Comparison of ENCODE assay signal across 8 mouse cellular contexts in the genomic region with DNA sequence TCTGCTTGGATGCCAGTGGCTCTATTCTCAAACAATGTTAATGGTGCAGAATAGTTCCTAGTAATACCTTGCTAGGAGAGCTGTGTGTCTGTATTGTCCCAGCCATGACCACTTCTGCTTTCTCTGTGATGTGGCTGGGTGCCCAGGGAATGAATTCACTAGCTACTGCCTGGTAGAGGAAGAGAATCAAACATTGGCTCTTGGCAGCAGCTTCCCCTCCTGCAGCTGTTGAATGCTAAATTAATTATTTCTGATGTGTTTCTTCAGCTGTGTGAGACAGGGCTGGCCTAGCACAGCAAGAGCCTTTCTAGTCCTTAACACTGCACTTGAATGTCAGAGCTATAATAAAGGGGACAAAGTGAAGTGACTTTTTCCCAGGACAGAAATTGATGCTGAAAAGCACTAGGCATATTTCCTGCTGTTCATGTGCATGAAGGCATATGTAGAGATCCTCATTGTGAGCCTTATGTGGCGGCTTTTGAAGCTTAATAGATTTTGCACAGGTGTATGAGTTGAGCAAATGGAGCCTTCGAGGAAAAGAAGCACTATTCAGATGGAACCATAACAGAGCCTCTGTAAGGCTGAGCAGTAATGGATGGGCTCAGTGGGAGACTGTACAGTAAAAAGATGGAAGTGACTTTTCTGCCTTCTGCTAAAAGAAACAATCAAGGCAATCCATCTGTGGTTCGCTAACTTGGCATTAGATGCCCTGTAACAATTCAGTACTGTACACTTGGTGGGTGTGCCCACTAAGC. TPM values are rescaled to one million over a fixed set of nuclear protein-coding genes. Genes with fewer than 3 reads are reported as not detected.
DNase-seq lines count a peak whose midpoint lies in the region; ATAC-seq lines count a peak whose summit lies in the region.

No protein-coding gene starts in this region.

- DNase-seq in cerebellum, adult 11-12 months: peak; percentile 13
- no peak for DNase-seq in cerebellum, postnatal 36 days
- no peak for DNase-seq in neural tube, embryonic 10.5 days (ENCODE audit: extremely low spot score, low spot score)
- peak; percentile 27 for DNase-seq in mesoderm, embryonic 11.5 days (ENCODE audit: low read depth, low spot score)
- no peak for DNase-seq in thymus, adult 18-20 months

- no peak overlapping the region for H3K4me3 ChIP-seq in neural tube, embryonic 12.5 days
- H3K4me3 ChIP-seq in liver, embryonic 12.5 days: no peak overlapping the region

- no peak overlapping the region for H3K27ac ChIP-seq in neural tube, embryonic 12.5 days
- no peak overlapping the region for H3K27ac ChIP-seq in liver, embryonic 12.5 days

- no peaks in the 10 kb centered on the region for H3K27me3 ChIP-seq in neural tube, embryonic 12.5 days (replicated peaks)
- H3K27me3 ChIP-seq in liver, embryonic 12.5 days (replicated peaks): no peaks in the 10 kb centered on the region

- H3K4me1 ChIP-seq in neural tube, embryonic 12.5 days: no peaks in the 10 kb centered on the region
- no peaks in the 10 kb centered on the region for H3K4me1 ChIP-seq in liver, embryonic 12.5 days

- H3K9me3 ChIP-seq in neural tube, embryonic 12.5 days: no peaks in the 10 kb centered on the region
- no peaks in the 10 kb centered on the region for H3K9me3 ChIP-seq in liver, embryonic 12.5 days (replicated peaks)

- no peaks in the 10 kb centered on the region for H3K36me3 ChIP-seq in neural tube, embryonic 12.5 days
- no peaks in the 10 kb centered on the region for H3K36me3 ChIP-seq in liver, embryonic 12.5 days

- no peak overlapping the region for H3K9ac ChIP-seq in neural tube, embryonic 12.5 days
- no peak overlapping the region for H3K9ac ChIP-seq in liver, embryonic 12.5 days

- peak; percentile 37; the same call in 1 of the 2 replicates for ATAC-seq in neural tube, embryonic 12.5 days (ENCODE audit: low FRiP score, low read depth)
- peak; percentile 100 for ATAC-seq in hematopoietic stem cell, adult 5-6 weeks (replicated peaks in 1 of 2; ENCODE audit: insufficient read depth in 1 of 2, low FRiP score in 2 of 2, low TSS enrichment in 1 of 2, low read depth in 1 of 2, poor library complexity in 2 of 2, severe bottlenecking in 2 of 2)
- no peak for ATAC-seq in liver, embryonic 12.5 days

- no peak overlapping the region for H3K4me2 ChIP-seq in neural tube, embryonic 12.5 days (replicated peaks)
- H3K4me2 ChIP-seq in liver, embryonic 12.5 days: no peak overlapping the region

- WGBS in neural tube, embryonic 12.5 days: 67% methylated on average over 3 of the region's 3 CpGs
- WGBS in liver, embryonic 12.5 days (ENCODE audit: insufficient replicate concordance): 72% methylated on average over 3 of the region's 3 CpGs

RNA-seq across cellular contexts. Expression of gene Xrcc4, which starts 46.9 kb away (rescaled TPM):
- 11.4 and 11.5 TPM in 2 replicates for polyA plus RNA-seq in neural tube, embryonic 12.5 days (2016; fragmentation: Nextera tagmentation; extraction: Ambion mirVana)
- 38.2 and 48.4 TPM in 2 replicates for total RNA-seq in hematopoietic stem cell, adult 5-6 weeks (2017)
- polyA plus RNA-seq in liver, embryonic 12.5 days (2016; fragmentation: Nextera tagmentation; extraction: Ambion mirVana): 6.3 and 7.3 TPM in 2 replicates

RNA-seq across cellular contexts. Expression of gene Tmem167, which starts 47.4 kb away (rescaled TPM):
- 50.4 and 52.3 TPM in 2 replicates for polyA plus RNA-seq in neural tube, embryonic 12.5 days (2016; fragmentation: Nextera tagmentation; extraction: Ambion mirVana)
- 18.7 and 18.9 TPM in 2 replicates for total RNA-seq in hematopoietic stem cell, adult 5-6 weeks (2017)
- polyA plus RNA-seq in liver, embryonic 12.5 days (2016; fragmentation: Nextera tagmentation; extraction: Ambion mirVana): 30.8 TPM in 2 replicates

Comparison
In these comparisons a context has a peak if more than half of its experiments do, and no peak if none do; other contexts are left out.
1. DNase-seq: peak in cerebellum, adult 11-12 months (single experiment) and mesoderm, embryonic 11.5 days (single experiment); none in cerebellum, postnatal 36 days (0 of 2), neural tube, embryonic 10.5 days (single experiment) and thymus, adult 18-20 months (0 of 2).